Mouse (Mus musculus) central nervous system, embryonic 11.5 days (tissue): ENCODE results near the gene Crabp2. TPM values are rescaled to one million over a fixed set of nuclear protein-coding genes. Genes with fewer than 3 reads are reported as not detected.

Experiments used
- polyA plus RNA-seq: library from polyadenylated mRNA; depleted of rRNA; stranded (reverse); fragments of >200 nt; gene quantifications from 2 replicates; pipeline ENCODE4 v1.2.3, GENCODE M21; 2012; rRNA removed

The Crabp2 gene
- polyA plus RNA-seq: 308 and 462 TPM in 2 replicates

GRCm38 (mm10) chr3:87948378-87949265 is at the start of gene Crabp2:
Gene Crabp2, plus strand, starts transcription at chr3:87948666.

DNA sequence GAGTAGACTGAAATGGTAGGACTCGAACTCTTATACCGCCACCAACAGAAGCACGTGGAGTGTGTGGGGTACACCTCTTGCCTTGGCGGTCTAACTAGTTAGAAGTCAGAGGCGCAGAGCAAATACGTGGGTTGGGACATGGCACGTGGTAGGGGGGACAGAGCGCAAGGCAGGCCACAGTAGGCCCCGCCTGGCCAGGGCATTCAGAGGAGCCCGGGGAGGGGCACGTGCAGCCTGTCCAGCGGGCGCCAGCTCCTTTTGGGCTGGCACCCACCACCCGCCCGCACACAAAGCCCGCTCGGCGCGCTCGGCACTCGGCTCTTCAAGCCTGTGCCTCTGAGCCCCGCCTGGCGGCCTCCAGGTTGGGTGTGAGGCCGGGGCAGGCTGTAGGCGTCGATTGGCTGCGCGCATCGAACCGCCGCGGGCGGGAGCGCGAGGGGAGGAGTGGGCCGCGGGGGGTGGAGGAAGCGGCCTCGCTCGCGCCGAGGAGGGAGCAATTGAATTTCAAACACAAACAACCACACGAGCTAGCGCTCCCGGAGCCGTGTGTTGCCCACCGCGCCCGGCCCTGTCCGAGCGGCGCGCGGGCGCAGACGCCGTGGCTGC is 42.5 kb upstream of the Crabp2 start, which contains the start of gene Hdgf:
Hdgf (plus strand) TSS at position 442 of the 606 bp plus-strand sequence.

GRCm38 (mm10) chr3:87919336-87920108 is 28.9 kb upstream of the Crabp2 start, which contains the start of gene Mrpl24:
Gene Mrpl24, plus strand, starts transcription at chr3:87919506.

DNA sequence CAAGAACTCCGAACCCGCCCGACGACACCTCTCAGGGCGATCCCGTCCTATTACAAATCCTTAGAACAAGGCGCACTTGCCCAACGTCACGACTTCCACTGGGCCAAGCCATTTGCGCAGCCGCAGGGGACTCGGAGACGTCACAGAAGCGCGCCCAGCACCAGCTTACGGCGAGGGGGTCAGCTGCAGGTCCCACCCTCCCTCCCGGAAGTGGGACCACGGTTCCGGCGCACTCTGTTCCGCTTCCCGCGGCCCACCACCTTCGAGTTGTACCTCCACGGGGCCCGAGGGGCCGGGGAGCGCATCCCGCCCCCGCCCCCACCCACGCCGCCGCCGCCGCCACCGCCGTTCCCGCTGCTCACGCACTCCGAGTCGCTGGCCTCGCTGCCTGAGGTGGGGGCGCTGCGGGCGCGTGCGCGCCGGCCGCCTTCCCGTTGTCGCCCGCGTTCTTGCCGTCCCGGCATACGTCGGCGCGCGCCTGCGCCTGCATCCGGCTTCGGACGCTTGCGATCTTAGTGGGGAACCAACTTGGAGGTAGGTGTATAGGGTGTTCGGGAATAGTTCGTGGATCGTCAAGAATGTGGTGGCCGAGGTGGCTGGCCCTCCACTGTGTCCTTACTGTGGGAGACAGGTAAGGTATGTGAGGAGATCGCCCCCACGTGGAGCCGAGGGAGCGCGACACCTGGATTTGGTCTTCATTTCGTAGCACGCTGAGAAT is 18.2 kb upstream of the Crabp2 start, which contains the start of the genes Isg20l2 and Rrnad1:
Isg20l2 (plus strand) TSS at position 237 of the 718 bp plus-strand sequence.
Rrnad1 (minus strand) TSS at position 640 of the 718 bp plus-strand sequence.

DNA sequence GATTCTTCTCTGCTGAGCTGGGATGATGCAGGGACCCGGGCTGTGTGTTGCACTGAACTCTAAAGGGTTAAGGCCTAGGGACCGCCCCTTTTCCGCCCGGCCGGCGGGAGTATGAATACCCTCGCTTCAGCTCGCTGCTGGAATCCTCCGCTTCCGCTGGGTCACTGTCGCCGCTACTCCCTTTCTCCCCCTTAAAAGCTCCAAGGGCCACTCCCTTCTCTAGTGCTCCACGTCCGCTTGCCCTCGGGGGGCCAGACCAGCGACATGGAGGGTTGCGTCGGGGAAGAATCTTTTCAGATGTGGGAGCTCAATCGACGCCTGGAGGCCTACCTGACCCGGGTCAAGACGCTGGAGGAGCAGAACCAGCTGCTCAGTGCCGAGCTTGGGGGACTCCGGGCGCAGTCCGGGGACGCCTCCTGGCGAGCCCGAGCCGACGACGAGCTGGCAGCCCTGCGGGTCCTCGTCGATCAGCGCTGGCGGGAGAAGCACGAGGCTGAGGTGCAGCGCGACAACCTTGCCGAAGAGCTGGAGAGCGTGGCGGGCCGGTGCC is 22.5 kb downstream of the Crabp2 start, which contains the start of gene Nes:
Nes (plus strand) TSS at position 140 of the 550 bp plus-strand sequence.

GRCm38 (mm10) chr3:88000181-88000580 is 51.7 kb downstream of the Crabp2 start, which contains the start of gene Bcan:
Gene Bcan, minus strand, starts transcription at chr3:88000230.

Other genes with a start within 250 kb of the Crabp2 start
- 0.40 and 0.42 TPM in 2 replicates for gene Lrrc71, start 200.0 kb upstream of the Crabp2 start, polyA plus RNA-seq
- 4.3 and 7.1 TPM in 2 replicates for gene Ntrk1, start 153.5 kb upstream of the Crabp2 start, polyA plus RNA-seq
- gene Insrr, start 151.7 kb upstream of the Crabp2 start, polyA plus RNA-seq: 1.1 and 1.8 TPM in 2 replicates
- 12.5 and 18.4 TPM in 2 replicates for gene Pear1, start 124.4 kb upstream of the Crabp2 start, polyA plus RNA-seq
- gene Sh2d2a, start 101.9 kb upstream of the Crabp2 start, polyA plus RNA-seq: 0.02 TPM in 1 of 2 replicates, not detected in the other
- gene Prcc, start 63.1 kb upstream of the Crabp2 start, polyA plus RNA-seq: 55.2 and 62.6 TPM in 2 replicates
- 241 and 830 TPM in 2 replicates for gene Hdgf, start 42.3 kb upstream of the Crabp2 start, polyA plus RNA-seq
- 127 and 138 TPM in 2 replicates for gene Mrpl24, start 29.2 kb upstream of the Crabp2 start, polyA plus RNA-seq
- gene Isg20l2, start 18.4 kb upstream of the Crabp2 start, polyA plus RNA-seq: 36.5 and 49.1 TPM in 2 replicates
- gene Rrnad1, start 17.9 kb upstream of the Crabp2 start, polyA plus RNA-seq: 39.7 and 44.0 TPM in 2 replicates
- gene Nes, start 22.4 kb downstream of the Crabp2 start, polyA plus RNA-seq: 85.7 and 264 TPM in 2 replicates
- 0.38 and 0.47 TPM in 2 replicates for gene Bcan, start 51.6 kb downstream of the Crabp2 start, polyA plus RNA-seq
- 0.24 and 0.36 TPM in 2 replicates for gene Hapln2, start 78.9 kb downstream of the Crabp2 start, polyA plus RNA-seq
- gene Gpatch4, start 94.4 kb downstream of the Crabp2 start, polyA plus RNA-seq: 22.8 and 45.2 TPM in 2 replicates
- gene Naxe, start 109.8 kb downstream of the Crabp2 start, polyA plus RNA-seq: 59.9 and 77.1 TPM in 2 replicates
- gene Ttc24, start 129.6 kb downstream of the Crabp2 start, polyA plus RNA-seq: not detected in 2 replicates
- gene Iqgap3, start 133.3 kb downstream of the Crabp2 start, polyA plus RNA-seq: 23.1 and 28.6 TPM in 2 replicates
- 22.3 and 32.4 TPM in 2 replicates for gene Mef2d, start 193.7 kb downstream of the Crabp2 start, polyA plus RNA-seq